Mouse (Mus musculus) testis, adult 2 months (tissue): Measurements from ENCODE around the gene 9430097D07Rik. TPM values are rescaled to one million over a fixed set of nuclear protein-coding genes. Genes with fewer than 3 reads are reported as not detected.

ENCODE experiments used
- H3K27ac ChIP-seq: fragments of 200-500 bp; 2 replicates; pipeline ENCODE4 v1.5.1; 2012; ENCODE audit warnings: low read depth, low read length; ENCODE audit not compliant: control insufficient read depth, insufficient read depth
- H3K27me3 ChIP-seq: fragments of 200-500 bp; 2 replicates; pipeline ENCODE4 v1.6.1; 2012; ENCODE audit warnings: mild to moderate bottlenecking, low read length, moderate library complexity; ENCODE audit not compliant: control insufficient read depth, insufficient read depth
- H3K36me3 ChIP-seq: fragments of 200-500 bp; 2 replicates; pipeline ENCODE4 v1.6.1; 2012; ENCODE audit warnings: mild to moderate bottlenecking, low read length; ENCODE audit not compliant: control insufficient read depth, insufficient read depth
- H3K4me1 ChIP-seq: fragments of 200-500 bp; 2 replicates; pipeline ENCODE4 v1.6.1; 2012; ENCODE audit warnings: low read length; ENCODE audit not compliant: control insufficient read depth, insufficient read depth
- H3K4me3 ChIP-seq: fragments of 200-500 bp; 2 replicates; pipeline ENCODE4 v1.5.1; 2012; ENCODE audit warnings: low read depth, mild to moderate bottlenecking, low read length, moderate library complexity, mixed read lengths; ENCODE audit not compliant: control insufficient read depth
- CTCF ChIP-seq: fragments of 200-500 bp; IDR thresholded peaks from 2 replicates; pipeline ENCODE4 v1.5.1; 2012; ENCODE audit warnings: low read depth, mild to moderate bottlenecking, inconsistent platforms, low read length, moderate library complexity; ENCODE audit not compliant: control insufficient read depth, insufficient read depth, insufficient replicate concordance
- POLR2A ChIP-seq: fragments of 200-500 bp; IDR thresholded peaks from 2 replicates; pipeline ENCODE4 v1.6.1; 2012; ENCODE audit warnings: low read depth, mild to moderate bottlenecking, inconsistent platforms, low read length, moderate library complexity; ENCODE audit not compliant: control insufficient read depth
- polyA plus RNA-seq: library from polyadenylated mRNA; depleted of rRNA; stranded (reverse); fragments of >200 nt; gene quantifications from 2 replicates; pipeline ENCODE4 v1.2.3, GENCODE M21; 2012

9430097D07Rik gene
- polyA plus RNA-seq, 1 experiment, result 2.3 TPM

DNA sequence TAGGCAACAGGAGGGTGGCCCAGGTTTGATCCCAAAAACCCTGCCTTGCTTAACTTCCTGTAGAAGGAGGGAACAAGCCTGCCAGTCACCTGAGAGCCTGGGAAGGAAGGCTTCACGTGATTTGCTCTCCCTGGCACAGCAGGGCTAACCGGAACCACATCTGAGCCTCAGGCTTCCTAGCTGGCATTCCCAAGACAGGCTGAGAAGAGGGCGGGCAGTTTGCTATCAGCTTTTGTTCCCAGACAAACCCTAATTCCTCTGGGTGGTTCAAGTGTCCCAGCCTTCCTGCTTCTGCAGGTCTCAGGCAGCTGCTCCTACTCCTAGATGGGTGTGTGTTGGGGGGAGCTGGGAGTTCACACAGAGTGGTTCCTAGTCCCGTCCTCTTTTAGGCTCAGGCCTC is 20.0 kb downstream of the 9430097D07Rik start:
- Histone ChIP-seq H3K4me1 (no peaks in the 10 kb centered on the region), H3K4me3 (no peak overlapping the region), H3K36me3 (no peaks in the 10 kb centered on the region), H3K27me3 (no peaks in the 10 kb centered on the region), H3K27ac (no peak overlapping the region)
- TF ChIP-seq POLR2A (no peak), CTCF (no peak)

DNA sequence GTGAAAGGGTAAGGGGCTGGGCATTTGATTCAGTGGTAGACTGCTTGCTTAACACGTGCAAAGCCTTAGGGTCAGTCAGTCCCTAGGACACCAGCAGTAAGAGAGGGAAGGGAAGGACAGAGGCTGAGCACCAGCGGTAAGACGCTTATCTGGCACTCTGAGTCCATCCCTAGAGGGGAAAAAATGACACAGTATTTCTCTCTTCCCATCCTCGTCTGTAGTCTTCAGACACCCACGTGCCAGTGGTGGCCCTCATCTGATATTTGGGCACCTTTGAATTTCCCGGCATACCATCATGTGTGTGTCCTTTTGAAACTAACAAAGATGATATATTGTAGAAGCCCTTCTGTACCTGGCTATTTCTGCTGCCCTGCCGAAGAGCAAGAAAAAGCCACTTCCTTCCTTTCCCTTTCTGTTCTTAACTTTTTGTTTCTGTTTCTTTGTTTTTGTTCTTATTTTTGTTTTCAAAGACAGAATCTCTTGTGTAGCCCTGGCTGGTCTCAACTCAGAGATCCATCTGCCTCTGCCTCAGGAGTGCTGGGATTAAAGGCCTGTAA is 21.8 kb downstream of the 9430097D07Rik start:
- Histone ChIP-seq H3K4me3 (no peak overlapping the region), H3K27me3 (no peaks in the 10 kb centered on the region), H3K36me3 (no peaks in the 10 kb centered on the region), H3K4me1 (no peaks in the 10 kb centered on the region), H3K27ac (no peak overlapping the region)
- TF ChIP-seq CTCF (no peak), POLR2A (no peak)

DNA sequence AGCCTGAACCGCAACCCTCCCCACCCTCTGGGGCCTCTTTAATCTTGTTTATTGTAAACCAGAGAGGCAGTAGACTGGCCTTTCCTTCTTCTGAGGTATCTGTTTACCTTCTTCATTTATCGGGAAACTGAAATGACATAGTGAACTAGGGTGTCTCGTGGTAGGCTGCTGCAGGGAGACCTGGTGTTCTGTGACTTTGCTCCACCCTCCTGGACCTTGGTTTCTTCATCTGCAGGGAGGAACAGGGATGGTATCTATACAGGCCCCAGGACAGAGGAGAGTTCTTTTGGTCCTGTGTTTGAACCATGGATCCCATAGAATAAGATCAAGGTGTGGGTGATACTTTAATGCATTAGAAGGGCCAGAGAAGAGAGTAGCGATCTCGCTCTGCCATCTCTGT is 24.2 kb downstream of the 9430097D07Rik start:
- no peak overlapping the region for H3K27ac ChIP-seq
- no peaks in the 10 kb centered on the region for H3K4me1 ChIP-seq
- H3K4me3 ChIP-seq, result no peak overlapping the region
- H3K36me3 ChIP-seq, result no peaks in the 10 kb centered on the region
- H3K27me3 ChIP-seq, result no peaks in the 10 kb centered on the region
- TF ChIP-seq CTCF, result no peak
- no peak for TF ChIP-seq POLR2A

DNA sequence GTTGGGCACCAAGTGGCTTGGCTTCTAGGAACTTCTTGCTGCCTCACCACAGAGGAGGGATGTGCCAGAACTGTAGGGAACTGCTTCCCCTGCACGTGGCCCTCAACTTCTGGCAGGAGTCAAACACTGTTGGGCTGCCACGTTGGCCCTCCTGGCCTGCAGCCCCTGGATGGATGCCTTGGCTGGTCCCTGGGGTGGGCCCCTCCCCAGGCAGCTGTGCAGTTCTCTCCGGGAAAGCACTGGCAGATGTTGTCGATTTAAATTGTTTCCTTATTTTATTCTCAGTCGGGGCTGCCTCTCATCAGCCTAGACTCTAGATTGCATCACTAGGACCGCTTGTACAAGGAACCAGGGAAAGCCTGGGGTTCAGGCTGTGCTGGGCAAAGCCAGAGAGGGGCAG is 25.7 kb downstream of the 9430097D07Rik start:
- no peak overlapping the region for H3K27ac ChIP-seq
- no peaks in the 10 kb centered on the region for H3K4me1 ChIP-seq
- no peaks in the 10 kb centered on the region for H3K36me3 ChIP-seq
- no peak for TF ChIP-seq POLR2A
- TF ChIP-seq CTCF, result no peak
- H3K27me3 ChIP-seq, result no peaks in the 10 kb centered on the region
- no peak overlapping the region for H3K4me3 ChIP-seq

DNA sequence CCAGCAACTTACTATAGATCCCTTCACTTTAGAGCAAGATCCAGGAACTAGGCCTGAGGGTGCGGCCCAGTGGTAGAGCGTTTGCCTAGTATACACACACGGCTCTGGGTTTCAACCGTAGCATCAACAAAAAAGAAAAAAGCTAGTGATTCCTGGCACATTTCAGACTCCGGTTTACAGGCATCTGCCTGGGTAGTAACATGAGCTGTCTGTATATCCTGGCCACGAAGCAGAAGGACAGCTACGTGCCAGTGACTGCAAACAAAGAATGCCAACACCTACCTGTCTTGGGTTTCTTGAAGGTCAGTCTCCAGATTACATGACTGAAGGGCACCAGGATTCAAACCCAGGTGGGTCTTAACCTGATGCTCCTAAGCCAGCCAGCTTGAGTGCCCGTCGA is 26.3 kb downstream of the 9430097D07Rik start:
- Histone ChIP-seq H3K4me1 (no peaks in the 10 kb centered on the region), H3K36me3 (no peaks in the 10 kb centered on the region), H3K27ac (no peak overlapping the region), H3K4me3 (no peak overlapping the region), H3K27me3 (no peaks in the 10 kb centered on the region)
- no peak for TF ChIP-seq CTCF
- no peak for TF ChIP-seq POLR2A

DNA sequence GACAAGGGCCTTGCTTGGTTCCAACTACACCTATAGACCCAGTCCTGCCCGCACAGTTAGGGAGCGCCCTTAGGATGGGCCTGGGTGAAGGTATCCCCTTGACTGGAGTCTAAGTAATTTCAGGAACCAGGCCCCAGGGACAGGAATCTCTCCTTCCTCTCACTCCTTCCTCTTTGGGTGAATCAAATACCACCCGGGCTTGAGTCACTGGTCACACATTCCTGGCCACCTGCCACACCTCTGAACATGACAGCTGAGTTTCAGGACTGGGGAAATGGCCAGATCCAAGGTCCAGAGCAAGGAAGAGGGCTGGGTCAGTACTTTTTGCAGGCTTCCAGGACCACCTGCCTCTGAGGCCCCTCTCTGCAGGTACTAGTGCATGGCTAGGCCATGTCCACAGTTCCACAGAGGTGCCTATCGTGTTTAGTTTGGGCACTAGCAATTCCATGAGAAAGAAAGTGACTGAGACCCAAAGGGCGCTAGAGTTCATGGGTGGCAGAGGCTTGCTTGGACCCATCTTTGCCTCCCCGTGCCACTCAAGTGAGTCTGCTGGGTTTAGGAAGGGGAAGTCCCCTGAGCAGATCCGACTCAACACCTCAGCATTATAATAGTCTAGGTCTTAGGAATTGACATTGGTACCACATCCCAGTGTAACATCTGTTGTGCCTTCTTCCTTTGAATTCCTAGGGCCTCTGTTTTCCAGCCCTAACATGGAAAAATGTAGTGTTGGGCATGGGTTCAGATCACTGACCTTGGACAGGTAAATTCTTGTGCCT is 27.3 kb downstream of the 9430097D07Rik start:
- no peaks in the 10 kb centered on the region for H3K36me3 ChIP-seq

DNA sequence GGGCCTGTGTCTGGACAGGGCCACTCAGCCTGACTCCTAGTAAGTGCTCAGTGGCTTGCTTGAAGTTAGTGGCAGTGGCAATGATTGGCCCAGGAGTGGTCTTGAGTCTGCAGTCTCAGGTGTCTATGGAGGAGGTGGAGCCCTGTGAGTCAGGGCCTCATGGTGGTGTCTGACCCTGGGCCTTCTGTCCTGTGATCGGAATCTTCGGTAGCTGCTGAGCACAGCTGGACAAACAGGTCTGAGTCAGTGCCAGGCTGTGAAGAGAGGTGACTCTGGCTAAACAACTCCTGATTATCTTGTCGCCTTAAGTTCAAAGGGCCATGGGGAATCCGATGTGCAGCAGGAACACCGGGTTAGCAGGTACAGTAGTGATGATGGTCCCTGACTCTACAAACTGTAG is 28.1 kb downstream of the 9430097D07Rik start:
- Histone ChIP-seq H3K36me3 (no peaks in the 10 kb centered on the region), H3K27ac (no peak overlapping the region), H3K27me3 (no peaks in the 10 kb centered on the region), H3K4me3 (no peak overlapping the region), H3K4me1 (peaks cover 2% of the 10 kb centered on the region)
- TF ChIP-seq CTCF (no peak), POLR2A (no peak)

More for the DNA sequence above, 27.3 kb downstream of the 9430097D07Rik start:
- no peaks in the 10 kb centered on the region; the same call in 1 of the 2 replicates for H3K4me1 ChIP-seq
- H3K4me3 ChIP-seq, result no peak overlapping the region
- H3K27ac ChIP-seq, result no peak overlapping the region
- H3K27me3 ChIP-seq, result no peaks in the 10 kb centered on the region
- TF ChIP-seq CTCF (no peak), POLR2A (no peak)
